Mouse (Mus musculus) heart, embryonic 14.5 days (tissue): Measurements from ENCODE around the gene E2f4. TPM values are rescaled to one million over a fixed set of nuclear protein-coding genes. Genes with fewer than 3 reads are reported as not detected.

ENCODE experiments used
- ATAC-seq: fragments of 200-750 bp; cut with Nextera tagmentation; 2 replicates; pipeline ENCODE4 v1.8.0; 2017; ENCODE audit warnings: low read depth, moderate TSS enrichment; ENCODE audit not compliant: insufficient number of reproducible peaks, insufficient read depth, low FRiP score
- H3K27ac ChIP-seq, 2 experiments: fragments of 200-500 bp in 1 of 2; fragments of 300-500 bp in 1 of 2; sonication (generic) in 1 of 2; replicated peaks in 1 of 2; 2 replicates each; pipeline ENCODE4 v1.5.1; 2012 to 2014; ENCODE audit warnings: low read depth in 2 of 2, low read length in 2 of 2, control low read depth in 1 of 2, mild to moderate bottlenecking in 1 of 2, mixed read lengths in 1 of 2; ENCODE audit not compliant: control insufficient read depth in 1 of 2, insufficient read depth in 1 of 2
- H3K27me3 ChIP-seq: fragments of 300-500 bp; sonication (generic); 2 replicates; pipeline ENCODE4 v1.6.1; 2014; ENCODE audit warnings: mild to moderate bottlenecking, low read length, control low read depth; ENCODE audit not compliant: control insufficient read depth, insufficient read depth
- H3K36me3 ChIP-seq: fragments of 300-500 bp; sonication (generic); 2 replicates; pipeline ENCODE4 v1.6.1; 2014; ENCODE audit warnings: mild to moderate bottlenecking, control low read depth, low read length, mixed read lengths; ENCODE audit not compliant: control insufficient read depth, insufficient read depth
- H3K4me1 ChIP-seq, 2 experiments: fragments of 200-500 bp in 1 of 2; fragments of 300-500 bp in 1 of 2; sonication (generic) in 1 of 2; 2 replicates each; pipeline ENCODE4 v1.6.1; 2012 to 2014; ENCODE audit warnings: low read length in 2 of 2, control low read depth in 1 of 2, mixed read lengths in 1 of 2; ENCODE audit not compliant: control insufficient read depth in 2 of 2, insufficient read depth in 2 of 2
- H3K4me2 ChIP-seq: fragments of 300-500 bp; sonication (generic); 2 replicates; pipeline ENCODE4 v1.6.1; 2014; ENCODE audit warnings: mild to moderate bottlenecking, low read length
- H3K4me3 ChIP-seq, 2 experiments: fragments of 200-500 bp in 1 of 2; fragments of 300-500 bp in 1 of 2; sonication (generic) in 1 of 2; 2 replicates each; pipeline ENCODE4 v1.5.1; 2012 to 2014; ENCODE audit warnings: low read length in 2 of 2, mild to moderate bottlenecking in 2 of 2, control low read depth in 1 of 2, low read depth in 1 of 2, moderate library complexity in 1 of 2; ENCODE audit not compliant: control insufficient read depth in 1 of 2, insufficient read depth in 1 of 2
- H3K9ac ChIP-seq: fragments of 300-500 bp; sonication (generic); 2 replicates; pipeline ENCODE4 v1.6.1; 2014; ENCODE audit warnings: mild to moderate bottlenecking, low read length
- H3K9me3 ChIP-seq: fragments of 300-500 bp; sonication (generic); 2 replicates; pipeline ENCODE4 v1.6.1; 2016; ENCODE audit warnings: low read length, control low read depth; ENCODE audit not compliant: control insufficient read depth
- WGBS: fragments of 180-500 bp; shearing (Covaris S2); extraction: QIAGEN DNeasy Blood & Tissue Kit; methylation state at CpG from one replicate; pipeline ENCODE4 v1.1.7; 2014; 5-methylcytosine and 5-hydroxymethylcytosine counted together
- polyA plus RNA-seq: library from polyadenylated mRNA; unstranded; fragments of >200 nt; fragmentation: Nextera tagmentation; extraction: Ambion mirVana; gene quantifications from 2 replicates; pipeline ENCODE4 v1.2.1, GENCODE M21; 2014

Gene E2f4
- polyA plus RNA-seq, 1 experiment from 2014 or later: 51.3 TPM

GRCm38 (mm10) chr8:105305211-105306145 is 8.0 kb downstream of the E2f4 start, which contains the start of gene Elmo3:
Gene Elmo3 (plus strand): TSS chr8:105305601.
- H3K9me3 ChIP-seq: no peaks in the 10 kb centered on the region
- peak within 1 kb of the TSS; percentile 38 to 46 for H3K4me3 ChIP-seq
- 5% methylated on average over 29 of the region's 30 CpGs for WGBS
- H3K4me2 ChIP-seq: peak within 1 kb of the TSS; percentile 83
- H3K9ac ChIP-seq: peak within 1 kb of the TSS; percentile 74
- peak; percentile 41 for ATAC-seq
- no peaks in the 10 kb centered on the region for H3K27me3 ChIP-seq
- H3K4me1 ChIP-seq: peaks cover 23 to 31% of the 10 kb centered on the region in 2 experiments
- H3K36me3 ChIP-seq: peaks cover 75% of the 10 kb centered on the region
- H3K27ac ChIP-seq: peak within 1 kb of the TSS; percentile 53 to 66

DNA sequence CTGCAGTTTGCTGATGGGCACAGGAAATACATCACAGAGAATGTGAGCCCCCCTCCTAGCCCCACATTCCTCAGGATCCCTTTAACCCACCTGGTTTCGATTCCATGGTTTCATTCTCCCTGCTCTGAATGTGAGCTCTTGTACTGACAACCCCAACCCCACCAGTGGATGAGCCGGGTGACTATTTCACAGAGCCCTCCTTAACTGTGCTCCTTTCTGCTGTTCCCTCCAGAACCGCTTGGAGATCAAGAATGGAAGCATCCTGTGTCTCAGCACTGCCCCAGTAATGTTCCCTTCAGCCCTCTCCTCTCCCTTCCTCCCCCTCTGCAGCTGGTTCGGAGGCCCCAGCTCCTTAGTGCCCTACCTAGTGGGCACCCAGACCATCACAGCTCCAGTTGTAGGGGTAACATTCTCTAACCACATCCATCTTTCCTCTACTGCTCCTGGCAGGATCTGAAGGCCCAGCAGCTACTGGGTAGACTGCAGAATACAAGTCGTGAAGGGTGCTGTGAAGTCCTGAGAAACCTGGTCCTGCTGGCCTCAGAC is 8.8 kb downstream of the E2f4 start:
- no peak for ATAC-seq

DNA sequence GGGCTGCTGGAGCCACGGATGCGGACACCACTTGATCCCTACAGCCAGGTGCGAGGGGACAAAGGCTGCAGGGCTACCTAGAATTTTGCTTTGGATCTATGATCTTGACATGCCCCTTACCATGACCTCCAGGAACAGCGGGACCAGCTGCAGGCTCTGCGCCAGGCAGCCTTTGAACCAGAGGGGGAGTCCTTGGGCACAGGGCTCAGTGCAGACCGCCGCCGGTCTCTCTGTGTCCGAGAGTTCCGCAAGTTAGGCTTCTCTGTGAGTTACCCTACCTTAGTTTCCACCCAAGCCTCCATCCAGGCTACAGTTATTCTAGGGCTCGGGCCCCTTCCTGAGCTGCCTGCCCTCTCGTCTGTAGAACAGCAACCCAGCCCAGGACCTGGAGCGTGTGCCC is 10.2 kb downstream of the E2f4 start:
- WGBS: 89% methylated on average over 13 of the region's 13 CpGs
- Histone ChIP-seq H3K27ac (no peak overlapping the region), H3K4me3 (no peak overlapping the region), H3K4me2 (no peak overlapping the region), H3K9ac (no peak overlapping the region), H3K9me3 (no peaks in the 10 kb centered on the region), H3K4me1 (peaks cover 23 to 31% of the 10 kb centered on the region in 2 experiments), H3K36me3 (peaks cover 69% of the 10 kb centered on the region), H3K27me3 (no peaks in the 10 kb centered on the region)
- no peak for ATAC-seq

More for the DNA sequence above, 8.8 kb downstream of the E2f4 start:
- Histone ChIP-seq H3K27ac (peak overlapping the region in 1 of 2 experiments; percentile 66; a peak in 2 of 4 replicates), H3K4me1 (peaks cover 23 to 31% of the 10 kb centered on the region in 2 experiments), H3K27me3 (no peaks in the 10 kb centered on the region), H3K4me3 (peak overlapping the region; percentile 38 to 46), H3K4me2 (peak overlapping the region; percentile 83), H3K9ac (peak overlapping the region; percentile 74), H3K36me3 (peaks cover 69% of the 10 kb centered on the region), H3K9me3 (no peaks in the 10 kb centered on the region)
- WGBS: 46% methylated on average over 5 of the region's 5 CpGs

- no peaks in the 10 kb centered on the region for H3K9me3 ChIP-seq
- H3K27me3 ChIP-seq: no peaks in the 10 kb centered on the region
- WGBS: 93% methylated on average over 10 of the region's 10 CpGs
- no peak overlapping the region for H3K4me3 ChIP-seq
- H3K27ac ChIP-seq: no peak overlapping the region
- ATAC-seq: no peak
- peaks cover 26 to 34% of the 10 kb centered on the region in 2 experiments for H3K4me1 ChIP-seq
- no peak overlapping the region for H3K9ac ChIP-seq
- H3K36me3 ChIP-seq: peaks cover 69% of the 10 kb centered on the region
- no peak overlapping the region for H3K4me2 ChIP-seq
Observed at GRCm38 (mm10) chr8:105308428-105308827, 11.0 kb downstream of the E2f4 start.

DNA sequence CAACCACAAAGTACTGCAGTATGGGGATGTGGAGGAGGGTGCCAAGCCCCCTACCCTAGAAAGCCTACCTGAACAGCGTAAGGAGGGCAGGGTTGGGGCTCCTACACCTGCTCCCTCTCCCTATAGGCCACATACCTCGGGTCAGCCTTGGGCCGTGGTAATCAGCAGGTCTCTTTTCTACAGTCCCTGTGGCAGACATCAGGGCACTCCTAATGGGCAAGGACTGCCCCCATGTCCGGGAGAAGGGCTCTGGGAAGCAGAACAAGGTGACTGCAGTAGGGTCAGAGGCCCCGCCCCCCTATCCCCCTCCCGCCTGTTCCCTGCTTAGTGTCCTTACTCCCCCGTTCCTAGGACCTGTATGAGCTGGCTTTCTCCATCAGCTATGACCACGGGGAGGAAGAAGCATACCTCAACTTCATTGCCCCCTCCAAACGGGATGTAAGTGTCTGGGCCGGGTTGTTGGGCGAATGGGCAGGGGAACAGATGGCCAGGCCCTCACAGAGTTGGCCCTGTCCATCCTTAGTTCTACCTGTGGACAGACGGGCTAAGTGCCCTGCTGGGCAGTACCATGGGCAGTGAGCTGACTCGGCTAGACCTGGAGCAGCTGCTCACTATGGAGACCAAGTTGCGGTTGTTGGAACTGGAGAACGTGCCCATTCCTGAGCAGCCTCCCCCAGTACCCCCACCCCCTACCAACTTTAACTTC is 11.8 kb downstream of the E2f4 start:
- Histone ChIP-seq H3K4me2 (no peak overlapping the region), H3K4me3 (no peak overlapping the region), H3K36me3 (peaks cover 74% of the 10 kb centered on the region), H3K4me1 (peaks cover 26 to 34% of the 10 kb centered on the region in 2 experiments), H3K27me3 (no peaks in the 10 kb centered on the region), H3K9me3 (no peaks in the 10 kb centered on the region), H3K27ac (no peak overlapping the region), H3K9ac (no peak overlapping the region)
- 80% methylated on average over 15 of the region's 15 CpGs for WGBS
- no peak for ATAC-seq

DNA sequence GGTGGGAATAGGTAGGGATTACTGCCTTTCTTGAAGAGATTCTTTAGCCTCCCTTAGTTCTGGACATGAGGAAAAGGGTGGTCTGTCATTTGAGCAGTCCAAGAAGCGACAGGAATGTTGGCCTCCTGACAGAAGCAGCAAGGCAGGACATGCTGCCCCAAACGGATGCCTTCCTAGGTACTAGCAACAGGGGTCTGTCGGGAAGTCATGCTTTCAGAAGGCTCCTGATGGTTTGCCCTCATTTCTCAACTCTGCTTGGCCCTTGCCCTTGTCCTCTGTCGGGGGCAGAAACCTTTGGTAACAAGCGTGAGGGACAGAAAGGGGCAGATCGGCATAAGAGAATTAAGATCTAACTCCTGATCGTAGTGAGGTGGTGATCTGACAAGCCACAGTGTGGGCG is 12.7 kb downstream of the E2f4 start:
- ATAC-seq: no peak
- H3K27me3 ChIP-seq: no peaks in the 10 kb centered on the region
- no peak overlapping the region for H3K9ac ChIP-seq
- no peak overlapping the region for H3K27ac ChIP-seq
- H3K36me3 ChIP-seq: peaks cover 75% of the 10 kb centered on the region
- H3K9me3 ChIP-seq: no peaks in the 10 kb centered on the region
- H3K4me2 ChIP-seq: no peak overlapping the region
- no peak overlapping the region for H3K4me3 ChIP-seq
- peaks cover 22 to 33% of the 10 kb centered on the region in 2 experiments for H3K4me1 ChIP-seq
- 82% methylated on average over 8 of the region's 8 CpGs for WGBS

DNA sequence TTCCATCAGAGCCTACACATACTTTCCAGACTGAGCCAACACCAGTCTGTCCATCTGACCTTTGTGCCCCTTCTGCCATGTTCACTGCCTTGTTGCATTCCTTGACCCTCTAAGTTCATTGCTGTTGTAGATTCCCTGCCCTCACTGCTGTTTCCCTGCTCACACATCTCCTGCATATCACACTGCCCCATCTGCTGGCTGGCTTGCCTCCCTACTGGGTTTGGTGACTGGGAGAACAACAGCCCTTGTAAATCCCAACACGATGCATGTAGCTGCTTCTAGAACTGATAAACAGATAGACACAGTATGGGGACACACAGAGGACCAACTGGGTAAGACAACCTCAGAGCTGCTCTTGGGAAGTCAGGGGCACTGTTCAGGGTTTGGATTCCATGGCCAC is 14.3 kb downstream of the E2f4 start:
- no peak overlapping the region for H3K27ac ChIP-seq
- no peak for ATAC-seq
- H3K36me3 ChIP-seq: peaks cover 89% of the 10 kb centered on the region
- no peaks in the 10 kb centered on the region for H3K27me3 ChIP-seq
- H3K9me3 ChIP-seq: no peaks in the 10 kb centered on the region
- H3K9ac ChIP-seq: no peak overlapping the region
- whole genome bisulfite sequencing: 71% methylated on average over 1 of the region's 1 CpGs
- no peak overlapping the region for H3K4me3 ChIP-seq
- H3K4me2 ChIP-seq: no peak overlapping the region
- H3K4me1 ChIP-seq: peaks cover 18 to 26% of the 10 kb centered on the region in 2 experiments; a peak in 3 of 4 replicates
